Mouse (Mus musculus): Measurements from ENCODE around the gene Bcl9l. TPM values are rescaled to one million over a fixed set of nuclear protein-coding genes. Genes with fewer than 3 reads are reported as not detected.

Bcl9l gene
- polyA plus RNA-seq, 1 experiment from 2014 or later: 12.4 TPM

DNA sequence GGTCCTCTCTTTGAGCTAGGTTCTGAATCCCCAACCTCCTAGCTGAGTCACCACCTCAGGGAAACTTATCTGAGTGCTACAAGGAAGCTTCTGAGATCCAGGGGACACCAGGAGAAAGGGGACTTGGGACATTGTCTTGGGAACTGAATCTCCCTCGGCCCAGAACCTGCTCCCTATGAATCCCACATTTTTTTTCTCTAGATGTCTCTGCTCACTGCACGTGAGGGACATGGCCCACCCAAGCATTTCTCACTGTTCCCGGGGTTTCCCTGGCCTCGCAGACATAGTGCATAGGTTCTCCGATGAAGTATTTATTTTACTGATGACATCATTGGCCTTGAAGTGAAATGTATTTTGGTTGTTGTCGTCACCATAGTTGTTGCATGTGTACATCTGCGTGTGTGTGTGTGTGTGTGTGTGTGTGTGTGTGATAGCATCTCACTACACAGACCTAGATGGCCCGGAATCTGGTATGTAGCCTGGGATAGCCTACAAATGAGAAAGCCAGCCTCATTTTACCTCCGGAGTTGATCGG lies 13.3 kb downstream of the Bcl9l start:
- no peaks in the 10 kb centered on the region for H3K9me3 ChIP-seq (ENCODE audit: low read length)
- peaks cover 92% of the 10 kb centered on the region for H3K4me1 ChIP-seq (ENCODE audit: insufficient read depth, low read length)
- H3K4me3 ChIP-seq (ENCODE audit: low read length): no peak overlapping the region
- peaks cover under 1% of the 10 kb centered on the region; the same call in 1 of the 2 replicates for H3K36me3 ChIP-seq (ENCODE audit: insufficient read depth, low read length)
- no peak overlapping the region for H3K27ac ChIP-seq (ENCODE audit: low read length)
- ATAC-seq (ENCODE audit: low FRiP score, low TSS enrichment): no peak
- no peak overlapping the region for H3K4me2 ChIP-seq (replicated peaks; ENCODE audit: low read depth, low read length)
- 80% methylated on average over 10 of the region's 10 CpGs for WGBS
- no peaks in the 10 kb centered on the region for H3K27me3 ChIP-seq (ENCODE audit: insufficient read depth, low read length)
- no peak overlapping the region for H3K9ac ChIP-seq (replicated peaks; ENCODE audit: low read length)

DNA sequence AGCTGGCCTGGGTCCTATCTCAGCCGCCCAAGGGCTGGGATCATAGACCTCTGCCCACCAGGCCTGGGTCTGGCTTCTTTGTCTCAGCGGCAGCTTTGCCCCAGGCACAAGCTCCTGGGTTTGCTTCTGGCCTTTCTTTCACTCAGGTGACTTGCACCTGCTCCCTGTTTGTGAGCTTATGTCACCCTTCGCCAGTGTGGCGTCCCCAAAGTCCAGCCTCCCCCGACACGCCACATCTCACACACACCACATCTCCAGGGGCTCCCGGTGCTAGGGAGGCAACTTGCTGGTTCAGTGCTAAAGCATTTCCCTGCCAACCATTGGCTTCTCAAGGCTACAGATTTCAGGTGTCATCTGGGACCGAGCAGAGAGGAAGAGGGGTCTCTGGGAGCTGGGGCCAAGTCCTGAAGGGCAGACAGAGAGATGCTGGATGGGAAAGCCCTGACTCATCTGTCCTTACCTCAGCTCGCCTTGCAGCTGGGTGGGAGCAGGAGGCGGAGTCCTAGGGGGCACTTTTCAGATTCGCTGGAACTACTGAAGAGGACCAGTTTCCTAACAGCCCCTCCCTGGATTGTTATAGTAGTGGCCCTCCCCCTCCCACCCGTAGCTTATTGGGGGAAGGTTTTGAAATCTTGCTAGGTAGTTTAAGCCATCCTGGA lies 14.3 kb downstream of the Bcl9l start:
- Histone ChIP-seq H3K27ac (ENCODE audit: low read length) (peak overlapping the region; percentile 31; the same call in 1 of the 2 replicates), H3K27me3 (ENCODE audit: insufficient read depth, low read length) (no peaks in the 10 kb centered on the region), H3K4me2 (replicated peaks; ENCODE audit: low read depth, low read length) (peak overlapping the region; percentile 89), H3K4me1 (ENCODE audit: insufficient read depth, low read length) (peaks cover 92% of the 10 kb centered on the region), H3K9me3 (ENCODE audit: low read length) (no peaks in the 10 kb centered on the region), H3K36me3 (ENCODE audit: insufficient read depth, low read length) (peaks cover 10% of the 10 kb centered on the region), H3K4me3 (ENCODE audit: low read length) (no peak overlapping the region), H3K9ac (replicated peaks; ENCODE audit: low read length) (no peak overlapping the region)
- no peak for ATAC-seq (ENCODE audit: low FRiP score, low TSS enrichment)
- WGBS: 52% methylated on average over 12 of the region's 12 CpGs

DNA sequence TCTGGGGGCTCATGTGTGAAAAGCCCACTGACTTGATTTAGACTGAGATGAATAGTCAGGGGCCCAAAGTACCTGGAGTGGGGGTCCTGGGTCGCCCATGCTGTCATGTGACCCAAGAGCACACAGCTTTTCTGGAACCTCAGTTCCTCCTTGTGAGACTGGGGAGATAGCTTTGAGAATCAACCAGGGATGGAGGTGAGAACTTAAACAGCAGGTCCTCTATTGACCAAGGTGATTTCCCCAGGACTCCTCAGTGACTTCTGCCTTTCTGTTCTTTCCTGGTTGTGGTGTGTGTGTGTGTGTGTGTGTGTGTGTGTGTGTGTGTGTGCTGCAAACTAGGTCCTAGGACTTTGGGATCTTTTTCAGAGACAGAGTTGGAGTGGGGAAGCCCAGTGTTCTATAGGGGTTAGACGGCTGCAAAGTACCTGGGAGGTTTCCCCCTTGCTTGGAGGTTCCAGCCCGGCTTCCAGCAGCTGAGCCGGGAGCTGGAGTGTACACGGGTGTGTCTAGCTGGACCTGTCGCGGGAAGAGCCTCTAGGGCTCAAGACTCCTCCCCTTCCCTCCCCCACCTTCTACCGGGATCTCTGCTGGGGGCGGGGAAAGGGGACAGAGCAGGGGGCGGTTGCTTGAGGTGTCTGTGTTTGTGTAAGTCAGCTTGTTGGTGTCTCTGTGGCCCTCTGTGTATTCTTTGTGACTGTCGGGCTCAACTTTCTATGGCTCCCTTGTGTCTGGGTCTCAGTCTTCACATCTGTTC lies 15.2 kb downstream of the Bcl9l start:
- Histone ChIP-seq H3K9me3 (ENCODE audit: low read length) (no peaks in the 10 kb centered on the region), H3K4me1 (ENCODE audit: insufficient read depth, low read length) (peaks cover 85% of the 10 kb centered on the region), H3K4me3 (ENCODE audit: low read length) (peak overlapping the region; percentile 48), H3K27me3 (ENCODE audit: insufficient read depth, low read length) (no peaks in the 10 kb centered on the region), H3K9ac (replicated peaks; ENCODE audit: low read length) (peak overlapping the region; percentile 72), H3K27ac (ENCODE audit: low read length) (peak overlapping the region; percentile 94), H3K4me2 (replicated peaks; ENCODE audit: low read depth, low read length) (peak overlapping the region; percentile 89), H3K36me3 (ENCODE audit: insufficient read depth, low read length) (peaks cover 14% of the 10 kb centered on the region)
- WGBS: 2% methylated on average over 9 of the region's 11 CpGs
- peak; percentile 40 for ATAC-seq (ENCODE audit: low FRiP score, low TSS enrichment)

DNA sequence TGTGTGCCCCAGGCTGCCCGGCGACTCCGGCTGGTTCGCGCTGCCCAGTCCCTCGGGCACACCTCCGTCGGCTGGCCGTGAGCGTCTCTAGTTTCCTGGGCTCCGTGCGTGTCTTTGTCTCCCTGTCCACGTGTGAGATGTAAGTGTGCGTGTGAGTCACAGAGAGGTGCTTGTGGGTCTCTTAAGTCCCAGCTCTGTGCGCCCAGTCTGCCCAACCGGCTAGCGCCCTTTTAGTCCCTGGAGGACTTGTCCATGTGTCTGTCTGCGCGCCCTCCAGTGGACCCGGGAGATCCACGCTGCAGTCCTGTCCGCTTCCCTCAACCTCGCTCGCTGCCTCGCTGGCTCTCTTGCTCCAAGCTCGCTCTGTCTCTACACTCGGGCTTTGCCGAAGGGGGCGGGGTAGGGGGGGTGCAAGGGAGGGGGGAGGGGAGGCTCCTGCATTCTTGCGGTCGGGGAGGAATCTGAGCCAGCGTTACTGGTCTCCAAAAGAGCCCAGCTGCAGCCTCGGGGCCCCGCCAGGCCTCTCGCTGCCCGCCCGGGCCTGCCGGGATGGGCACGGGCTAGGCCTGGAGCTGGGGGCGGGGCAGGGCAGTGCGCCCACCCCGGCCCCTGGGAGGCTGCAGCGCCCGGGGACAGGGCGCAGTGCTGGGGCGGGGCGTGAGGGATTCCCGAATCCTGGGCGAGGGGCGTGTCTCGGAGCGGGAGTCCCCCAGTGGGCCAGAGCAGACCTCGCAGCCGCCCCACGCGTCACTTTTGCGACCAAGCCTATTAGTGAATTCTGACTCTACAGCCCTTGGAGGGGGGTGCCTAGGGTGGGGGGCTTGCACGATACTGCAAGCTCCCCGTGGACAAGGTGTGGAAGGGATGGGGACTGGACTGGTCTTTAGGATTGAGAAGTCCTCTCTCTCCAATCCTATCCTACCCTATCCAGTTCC lies 16.1 kb downstream of the Bcl9l start:
- ATAC-seq (ENCODE audit: low FRiP score, low TSS enrichment): peak; percentile 80
- WGBS: 1% methylated on average over 58 of the region's 59 CpGs
- Histone ChIP-seq H3K4me2 (replicated peaks; ENCODE audit: low read depth, low read length) (peak overlapping the region; percentile 89), H3K9ac (replicated peaks; ENCODE audit: low read length) (peak overlapping the region; percentile 72), H3K36me3 (ENCODE audit: insufficient read depth, low read length) (peaks cover 20% of the 10 kb centered on the region), H3K4me3 (ENCODE audit: low read length) (peak overlapping the region; percentile 48), H3K4me1 (ENCODE audit: insufficient read depth, low read length) (peaks cover 77% of the 10 kb centered on the region), H3K27me3 (ENCODE audit: insufficient read depth, low read length) (no peaks in the 10 kb centered on the region), H3K27ac (ENCODE audit: low read length) (peak overlapping the region; percentile 94), H3K9me3 (ENCODE audit: low read length) (no peaks in the 10 kb centered on the region)

DNA sequence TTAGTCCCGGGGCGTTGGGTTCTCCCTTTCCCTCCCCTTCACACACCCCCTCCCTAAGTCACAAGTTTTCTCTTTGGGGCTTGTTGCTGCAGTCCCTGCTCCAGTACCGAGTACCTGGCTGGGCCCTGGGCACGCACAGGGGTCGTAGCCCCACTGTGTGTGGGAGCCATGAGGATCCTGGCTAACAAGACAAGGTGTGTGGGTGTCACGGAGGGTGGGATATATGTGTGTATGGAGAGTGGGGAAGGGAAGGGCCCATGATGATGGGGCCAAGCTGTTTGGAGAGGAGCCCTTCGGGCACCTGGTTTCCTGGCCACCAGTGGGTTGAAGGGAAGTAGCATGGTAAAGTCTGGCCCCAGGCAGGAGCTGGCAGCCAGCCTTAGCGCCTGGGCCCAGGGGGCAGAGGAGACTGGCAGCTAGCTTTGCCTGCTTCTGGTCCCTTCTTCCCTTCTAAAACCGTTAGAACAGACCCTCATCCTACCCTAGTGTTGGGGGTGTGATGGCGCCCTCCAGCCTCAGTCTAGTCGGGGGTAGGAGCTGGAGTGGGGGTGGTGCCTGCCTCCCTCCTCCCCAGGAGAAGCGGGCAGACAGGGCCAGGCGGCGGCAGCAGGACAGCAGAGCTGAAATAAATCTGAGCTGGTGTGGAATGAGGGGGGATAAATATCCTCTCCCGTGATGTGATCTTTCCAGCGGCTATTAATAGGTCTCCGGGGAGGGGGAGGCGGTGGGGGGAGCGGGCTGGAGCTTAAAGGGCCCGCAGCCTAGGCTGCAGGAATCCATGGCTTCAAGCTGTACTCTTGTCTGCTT lies 16.9 kb downstream of the Bcl9l start:
- 6% methylated on average over 20 of the region's 20 CpGs for WGBS
- Histone ChIP-seq H3K36me3 (ENCODE audit: insufficient read depth, low read length) (peaks cover 20% of the 10 kb centered on the region), H3K4me3 (ENCODE audit: low read length) (peak overlapping the region; percentile 48), H3K4me1 (ENCODE audit: insufficient read depth, low read length) (peaks cover 73% of the 10 kb centered on the region), H3K9ac (replicated peaks; ENCODE audit: low read length) (peak overlapping the region; percentile 72), H3K27ac (ENCODE audit: low read length) (peak overlapping the region; percentile 94), H3K27me3 (ENCODE audit: insufficient read depth, low read length) (no peaks in the 10 kb centered on the region), H3K9me3 (ENCODE audit: low read length) (no peaks in the 10 kb centered on the region), H3K4me2 (replicated peaks; ENCODE audit: low read depth, low read length) (peak overlapping the region; percentile 89)
- peak; percentile 10; the same call in 1 of the 2 replicates for ATAC-seq (ENCODE audit: low FRiP score, low TSS enrichment)

DNA sequence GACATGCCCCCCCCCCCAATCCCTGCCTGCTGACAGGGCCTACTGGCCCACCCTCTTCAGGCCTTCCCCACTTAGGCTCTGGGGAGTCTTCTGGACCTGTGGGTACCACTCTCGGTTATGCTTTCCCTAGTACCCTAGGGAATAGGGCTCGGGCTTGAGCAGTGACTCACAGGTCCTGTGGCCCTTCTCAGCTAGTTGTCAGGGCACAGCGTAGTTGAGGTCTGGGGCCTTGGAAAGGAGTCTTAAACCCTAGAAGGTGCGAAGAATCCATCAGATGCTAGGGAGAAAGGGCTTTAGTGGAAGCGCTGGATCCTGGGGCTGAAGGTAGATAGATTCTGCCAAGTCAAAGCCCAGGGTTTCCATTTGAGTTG lies 17.5 kb downstream of the Bcl9l start:
- peak overlapping the region; percentile 94 for H3K27ac ChIP-seq (ENCODE audit: low read length)
- peak overlapping the region; percentile 89 for H3K4me2 ChIP-seq (replicated peaks; ENCODE audit: low read depth, low read length)
- 26% methylated on average over 5 of the region's 5 CpGs for WGBS
- H3K9me3 ChIP-seq (ENCODE audit: low read length): no peaks in the 10 kb centered on the region
- H3K4me3 ChIP-seq (ENCODE audit: low read length): peak overlapping the region; percentile 48
- no peak for ATAC-seq (ENCODE audit: low FRiP score, low TSS enrichment)
- H3K27me3 ChIP-seq (ENCODE audit: insufficient read depth, low read length): no peaks in the 10 kb centered on the region
- H3K4me1 ChIP-seq (ENCODE audit: insufficient read depth, low read length): peaks cover 73% of the 10 kb centered on the region
- peaks cover 23% of the 10 kb centered on the region for H3K36me3 ChIP-seq (ENCODE audit: insufficient read depth, low read length)
- peak overlapping the region; percentile 72 for H3K9ac ChIP-seq (replicated peaks; ENCODE audit: low read length)

DNA sequence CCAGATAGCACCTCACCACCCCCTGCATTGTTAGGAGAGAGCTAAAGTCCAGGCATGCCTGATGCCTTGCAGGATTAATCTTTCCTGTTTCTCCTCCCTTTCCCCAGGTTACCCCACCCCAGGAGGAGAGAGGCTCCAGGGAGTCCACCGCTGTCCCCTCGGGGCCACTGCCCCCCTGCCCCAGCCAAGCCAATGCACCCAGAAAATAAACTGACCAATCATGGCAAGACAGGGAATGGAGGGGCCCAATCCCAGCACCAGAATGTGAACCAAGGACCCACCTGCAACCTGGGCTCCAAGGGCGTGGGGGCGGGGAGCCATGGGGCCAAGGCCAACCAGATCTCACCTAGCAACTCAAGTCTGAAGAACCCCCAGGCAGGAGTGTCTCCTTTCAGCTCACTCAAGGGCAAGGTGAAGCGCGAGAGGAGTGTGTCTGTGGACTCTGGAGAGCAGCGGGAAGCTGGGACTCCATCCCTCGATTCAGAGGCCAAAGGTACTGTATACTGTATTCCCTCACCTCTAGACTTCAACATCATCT lies 18.1 kb downstream of the Bcl9l start:
- 53% methylated on average over 8 of the region's 8 CpGs for WGBS
- Histone ChIP-seq H3K27ac (ENCODE audit: low read length) (peak overlapping the region; percentile 94; the same call in 1 of the 2 replicates), H3K4me3 (ENCODE audit: low read length) (0 out of 2 replicates have a peak overlapping the region, but pooled peaks have one; percentile 48), H3K4me2 (replicated peaks; ENCODE audit: low read depth, low read length) (peak overlapping the region; percentile 89; the same call in 1 of the 2 replicates), H3K36me3 (ENCODE audit: insufficient read depth, low read length) (peaks cover 29% of the 10 kb centered on the region), H3K9ac (replicated peaks; ENCODE audit: low read length) (no peak overlapping the region), H3K27me3 (ENCODE audit: insufficient read depth, low read length) (no peaks in the 10 kb centered on the region), H3K4me1 (ENCODE audit: insufficient read depth, low read length) (peaks cover 73% of the 10 kb centered on the region), H3K9me3 (ENCODE audit: low read length) (no peaks in the 10 kb centered on the region)
- ATAC-seq (ENCODE audit: low FRiP score, low TSS enrichment): no peak

DNA sequence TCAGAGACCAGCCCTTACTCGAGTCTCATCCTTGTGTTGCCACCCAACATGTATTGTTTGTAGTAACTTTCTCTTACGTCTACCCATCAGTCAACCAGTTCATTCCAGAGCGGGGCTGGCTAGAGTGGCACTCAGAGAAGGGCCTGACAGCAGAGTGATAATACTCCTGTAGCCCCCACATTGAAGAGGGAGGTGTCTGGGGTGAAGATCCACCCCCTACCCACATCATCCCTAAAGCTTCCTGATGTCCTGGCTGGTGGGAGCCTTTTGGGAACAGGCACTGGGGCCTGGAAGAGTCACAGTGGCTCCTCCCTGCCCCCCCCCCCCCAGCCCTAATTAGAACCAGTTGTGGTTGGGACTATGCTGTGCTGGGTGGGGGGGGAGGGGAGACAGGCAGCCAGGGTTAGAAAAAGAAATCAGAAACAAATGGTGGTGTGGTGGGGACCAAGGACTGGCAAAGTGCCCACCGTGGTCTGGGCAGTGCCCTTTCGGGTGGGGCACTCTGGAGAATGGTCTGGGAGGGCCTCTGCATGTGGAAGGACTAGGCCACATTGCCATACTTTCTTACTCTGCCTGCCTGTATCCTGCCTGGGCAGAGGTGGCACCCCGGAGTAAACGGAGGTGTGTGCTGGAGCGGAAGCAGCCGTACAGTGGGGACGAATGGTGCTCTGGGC lies 18.7 kb downstream of the Bcl9l start:
- H3K4me1 ChIP-seq (ENCODE audit: insufficient read depth, low read length): peaks cover 75% of the 10 kb centered on the region
- H3K4me2 ChIP-seq (replicated peaks; ENCODE audit: low read depth, low read length): 0 out of 2 replicates have a peak overlapping the region, but pooled peaks have one; percentile 4
- peaks cover 35% of the 10 kb centered on the region for H3K36me3 ChIP-seq (ENCODE audit: insufficient read depth, low read length)

More for the DNA sequence above, 18.7 kb downstream of the Bcl9l start:
- no peak overlapping the region for H3K9ac ChIP-seq (replicated peaks; ENCODE audit: low read length)
- no peak overlapping the region for H3K4me3 ChIP-seq (ENCODE audit: low read length)
- no peaks in the 10 kb centered on the region for H3K27me3 ChIP-seq (ENCODE audit: insufficient read depth, low read length)
- no peak overlapping the region for H3K27ac ChIP-seq (ENCODE audit: low read length)
- no peak for ATAC-seq (ENCODE audit: low FRiP score, low TSS enrichment)
- WGBS: 55% methylated on average over 10 of the region's 10 CpGs
- H3K9me3 ChIP-seq (ENCODE audit: low read length): no peaks in the 10 kb centered on the region

Data from kidney, embryonic 16.5 days (tissue).